Mouse (Mus musculus): Measurements from ENCODE around the gene 1700102P08Rik. TPM values are rescaled to one million over a fixed set of nuclear protein-coding genes. Genes with fewer than 3 reads are reported as not detected.

The 1700102P08Rik gene
- polyA plus RNA-seq, 2 experiments: 0.96 to 1.0 TPM

- peaks cover 33% of the 10 kb centered on the region for H3K4me1 ChIP-seq (ENCODE audit: control insufficient read depth, insufficient read depth, low read length)
- peak overlapping the region; percentile 61 for H3K4me3 ChIP-seq (replicated peaks; ENCODE audit: low read length)
- DNase-seq (ENCODE audit: low spot score) (peak; percentile 95), ATAC-seq (ENCODE audit: low FRiP score, low read depth) (peak; percentile 94)
- peak overlapping the region; percentile 82 for H3K27ac ChIP-seq (replicated peaks; ENCODE audit: low read depth, low read length)
- H3K27me3 ChIP-seq (ENCODE audit: control insufficient read depth, insufficient read depth, low read length): no peaks in the 10 kb centered on the region
- H3K9ac ChIP-seq (ENCODE audit: low read depth, low read length, severe bottlenecking): peak overlapping the region; percentile 65
- under 1% methylated on average over 38 of the region's 40 CpGs for WGBS
- 0 out of 2 replicates have a peak, but pooled peaks have one; percentile 33 for TF ChIP-seq POLR2A (IDR thresholded peaks at IDR 0.05; ENCODE audit: borderline replicate concordance, extremely low read depth, insufficient read depth, insufficient read length)
- peak overlapping the region; percentile 76 for H3K4me2 ChIP-seq (replicated peaks; ENCODE audit: low read depth, low read length, severe bottlenecking)
- no peaks in the 10 kb centered on the region for H3K9me3 ChIP-seq (ENCODE audit: control insufficient read depth, low read length)
- peaks cover 18% of the 10 kb centered on the region for H3K36me3 ChIP-seq (ENCODE audit: control insufficient read depth, insufficient read depth, low read length)
These were observed 59.8 kb downstream of the 1700102P08Rik start for GRCm38 (mm10) chr9:108452291-108452906.

- H3K4me3 ChIP-seq (replicated peaks; ENCODE audit: low read length): peak overlapping the region; percentile 61
- ATAC-seq (ENCODE audit: low FRiP score, low read depth): no peak
- TF ChIP-seq POLR2A (IDR thresholded peaks at IDR 0.05; ENCODE audit: borderline replicate concordance, extremely low read depth, insufficient read depth, insufficient read length): no peak
- peak overlapping the region; percentile 76 for H3K4me2 ChIP-seq (replicated peaks; ENCODE audit: low read depth, low read length, severe bottlenecking)
- peak overlapping the region; percentile 65 for H3K9ac ChIP-seq (ENCODE audit: low read depth, low read length, severe bottlenecking)
- DNase-seq (ENCODE audit: low spot score): no peak
- peak overlapping the region; percentile 82 for H3K27ac ChIP-seq (replicated peaks; ENCODE audit: low read depth, low read length)
- no peaks in the 10 kb centered on the region for H3K27me3 ChIP-seq (ENCODE audit: control insufficient read depth, insufficient read depth, low read length)
- peaks cover 13% of the 10 kb centered on the region for H3K36me3 ChIP-seq (ENCODE audit: control insufficient read depth, insufficient read depth, low read length)
- whole genome bisulfite sequencing: 29% methylated on average over 6 of the region's 6 CpGs
- no peaks in the 10 kb centered on the region for H3K9me3 ChIP-seq (ENCODE audit: control insufficient read depth, low read length)
- peaks cover 33% of the 10 kb centered on the region for H3K4me1 ChIP-seq (ENCODE audit: control insufficient read depth, insufficient read depth, low read length)
These were observed 60.3 kb downstream of the 1700102P08Rik start for GRCm38 (mm10) chr9:108452911-108453310.

- Histone ChIP-seq H3K9me3 (ENCODE audit: control insufficient read depth, low read length) (no peaks in the 10 kb centered on the region), H3K4me2 (replicated peaks; ENCODE audit: low read depth, low read length, severe bottlenecking) (peak overlapping the region; percentile 76), H3K4me1 (ENCODE audit: control insufficient read depth, insufficient read depth, low read length) (peaks cover 33% of the 10 kb centered on the region), H3K27me3 (ENCODE audit: control insufficient read depth, insufficient read depth, low read length) (no peaks in the 10 kb centered on the region), H3K4me3 (replicated peaks; ENCODE audit: low read length) (peak overlapping the region; percentile 61; the same call in 1 of the 2 replicates), H3K9ac (ENCODE audit: low read depth, low read length, severe bottlenecking) (peak overlapping the region; percentile 65), H3K27ac (replicated peaks; ENCODE audit: low read depth, low read length) (peak overlapping the region; percentile 82), H3K36me3 (ENCODE audit: control insufficient read depth, insufficient read depth, low read length) (peaks cover 7% of the 10 kb centered on the region)
- 70% methylated on average over 4 of the region's 4 CpGs for WGBS
- DNase-seq (ENCODE audit: low spot score) (no peak), ATAC-seq (ENCODE audit: low FRiP score, low read depth) (no peak)
- no peak for TF ChIP-seq POLR2A (IDR thresholded peaks at IDR 0.05; ENCODE audit: borderline replicate concordance, extremely low read depth, insufficient read depth, insufficient read length)
These were observed 60.9 kb downstream of the 1700102P08Rik start for GRCm38 (mm10) chr9:108453458-108453857.

GRCm38 (mm10) chr9:108454429-108454828 is 61.8 kb downstream of the 1700102P08Rik start:
- Histone ChIP-seq H3K27me3 (ENCODE audit: control insufficient read depth, insufficient read depth, low read length) (no peaks in the 10 kb centered on the region), H3K9me3 (ENCODE audit: control insufficient read depth, low read length) (no peaks in the 10 kb centered on the region), H3K4me2 (replicated peaks; ENCODE audit: low read depth, low read length, severe bottlenecking) (no peak overlapping the region), H3K36me3 (ENCODE audit: control insufficient read depth, insufficient read depth, low read length) (no peaks in the 10 kb centered on the region), H3K9ac (ENCODE audit: low read depth, low read length, severe bottlenecking) (no peak overlapping the region), H3K4me1 (ENCODE audit: control insufficient read depth, insufficient read depth, low read length) (peaks cover 33% of the 10 kb centered on the region), H3K4me3 (replicated peaks; ENCODE audit: low read length) (no peak overlapping the region), H3K27ac (replicated peaks; ENCODE audit: low read depth, low read length) (no peak overlapping the region)
- ATAC-seq (ENCODE audit: low FRiP score, low read depth) (no peak), DNase-seq (ENCODE audit: low spot score) (no peak)
- TF ChIP-seq POLR2A (IDR thresholded peaks at IDR 0.05; ENCODE audit: borderline replicate concordance, extremely low read depth, insufficient read depth, insufficient read length): no peak
- 87% methylated on average over 6 of the region's 6 CpGs for WGBS

GRCm38 (mm10) chr9:108455747-108456571 is 63.4 kb downstream of the 1700102P08Rik start:
- no peak overlapping the region for H3K27ac ChIP-seq (replicated peaks; ENCODE audit: low read depth, low read length)
- TF ChIP-seq POLR2A (IDR thresholded peaks at IDR 0.05; ENCODE audit: borderline replicate concordance, extremely low read depth, insufficient read depth, insufficient read length): no peak
- H3K36me3 ChIP-seq (ENCODE audit: control insufficient read depth, insufficient read depth, low read length): no peaks in the 10 kb centered on the region
- H3K9ac ChIP-seq (ENCODE audit: low read depth, low read length, severe bottlenecking): no peak overlapping the region
- DNase-seq (ENCODE audit: low spot score): no peak
- H3K4me1 ChIP-seq (ENCODE audit: control insufficient read depth, insufficient read depth, low read length): peaks cover 17% of the 10 kb centered on the region
- no peaks in the 10 kb centered on the region for H3K27me3 ChIP-seq (ENCODE audit: control insufficient read depth, insufficient read depth, low read length)
- H3K4me3 ChIP-seq (replicated peaks; ENCODE audit: low read length): no peak overlapping the region
- H3K9me3 ChIP-seq (ENCODE audit: control insufficient read depth, low read length): no peaks in the 10 kb centered on the region
- 74% methylated on average over 12 of the region's 12 CpGs for WGBS
- no peak for ATAC-seq (ENCODE audit: low FRiP score, low read depth)
- no peak overlapping the region for H3K4me2 ChIP-seq (replicated peaks; ENCODE audit: low read depth, low read length, severe bottlenecking)
